Mouse (Mus musculus) CH12.LX (cell line): ENCODE results near the gene Rbfox1. TPM values are rescaled to one million over a fixed set of nuclear protein-coding genes. Genes with fewer than 3 reads are reported as not detected.

Experiments used
- DNase-seq: peaks from one replicate; pipeline ENCODE4 v3.0.0-alpha.2; 2013; ENCODE audit errors: extremely low read depth
- H3K27ac ChIP-seq: 2 replicates; pipeline ENCODE4 v1.5.1; 2012; ENCODE audit warnings: low read depth, mild to moderate bottlenecking, control low read depth, moderate library complexity; ENCODE audit not compliant: insufficient read depth
- H3K27me3 ChIP-seq: replicated peaks from 2 replicates; pipeline ENCODE3; 2012; ENCODE audit warnings: inconsistent platforms
- H3K36me3 ChIP-seq, 2 experiments: replicated peaks in 1 of 2; 2 replicates each; pipeline versions ENCODE3 to v1.6.1; 2012; ENCODE audit warnings: inconsistent platforms in 1 of 2, low read length in 1 of 2, mild to moderate bottlenecking in 1 of 2, mixed read lengths in 1 of 2, moderate library complexity in 1 of 2; ENCODE audit not compliant: control insufficient read depth in 1 of 2, insufficient read depth in 1 of 2
- H3K4me1 ChIP-seq, 2 experiments: 2 replicates each; pipeline ENCODE4 v1.6.1; 2012; ENCODE audit warnings: inconsistent platforms in 1 of 2, moderate library complexity in 1 of 2; ENCODE audit not compliant: insufficient read depth in 2 of 2, control insufficient read depth in 1 of 2
- H3K4me2 ChIP-seq: 2 replicates; pipeline ENCODE4 v1.6.1; 2012; ENCODE audit warnings: low read depth, mild to moderate bottlenecking, control low read depth; ENCODE audit not compliant: poor library complexity, insufficient read depth, severe bottlenecking
- H3K4me3 ChIP-seq, 3 experiments: fragments of 150-350 bp in 1 of 3; sonication (generic) in 1 of 3; replicated peaks in 1 of 3; 2 replicates each; pipeline versions ENCODE3 to v1.5.1; 2011 to 2012; ENCODE audit warnings: low read depth in 2 of 3, low read length in 2 of 3, mild to moderate bottlenecking in 2 of 3, moderate library complexity in 2 of 3, control low read depth in 1 of 3, improper control_type of control experiment in 1 of 3, inconsistent platforms in 1 of 3, mixed read lengths in 1 of 3; ENCODE audit not compliant: poor library complexity in 1 of 3
- H3K79me2 ChIP-seq: replicated peaks from 2 replicates; pipeline ENCODE4 v1.6.1; 2012; ENCODE audit warnings: mild to moderate bottlenecking, moderate library complexity; ENCODE audit not compliant: control insufficient read depth, poor library complexity, insufficient read depth, severe bottlenecking; ENCODE audit errors: extremely low read depth
- H3K9ac ChIP-seq: 2 replicates; pipeline ENCODE4 v1.6.1; 2012; ENCODE audit warnings: low read depth, mild to moderate bottlenecking, control low read depth, moderate library complexity; ENCODE audit not compliant: insufficient read depth
- H3K9me3 ChIP-seq: replicated peaks from 2 replicates; pipeline ENCODE3; 2012; ENCODE audit warnings: low read length, inconsistent platforms, mixed read lengths
- CTCF ChIP-seq, 2 experiments: IDR thresholded peaks in 1 of 2; conservative IDR thresholded peaks in 1 of 2; 2 replicates each; pipeline ENCODE4 v1.5.1; 2011 to 2012; ENCODE audit warnings: low read depth in 2 of 2, low read length in 2 of 2, improper control_type of control experiment in 1 of 2, inconsistent platforms in 1 of 2, mild to moderate bottlenecking in 1 of 2, moderate library complexity in 1 of 2
- E2F4 ChIP-seq: IDR thresholded peaks from 2 replicates; pipeline ENCODE4 v1.6.1; 2011; ENCODE audit warnings: low read depth, low read length, improper control_type of control experiment; ENCODE audit not compliant: insufficient replicate concordance
- ELF1 ChIP-seq: IDR thresholded peaks from 2 replicates; pipeline ENCODE4 v1.6.1; 2014; ENCODE audit warnings: low read depth, mild to moderate bottlenecking, inconsistent platforms, low read length, improper control_type of control experiment
- EP300 ChIP-seq: IDR thresholded peaks from 2 replicates; pipeline ENCODE4 v1.6.1; 2011; ENCODE audit warnings: low read length, improper control_type of control experiment
- GABPA ChIP-seq: IDR thresholded peaks from 2 replicates; pipeline ENCODE4 v1.6.1; 2012; ENCODE audit warnings: low read depth, low read length, improper control_type of control experiment, inconsistent platforms; ENCODE audit not compliant: insufficient replicate concordance
- JUN ChIP-seq: IDR thresholded peaks from 2 replicates; pipeline ENCODE4 v1.6.1; 2011; ENCODE audit warnings: low read depth, mild to moderate bottlenecking, low read length, improper control_type of control experiment, moderate library complexity; ENCODE audit not compliant: insufficient read depth
- JUND ChIP-seq: conservative IDR thresholded peaks from 2 replicates; pipeline ENCODE4 v1.6.1; 2011; ENCODE audit warnings: low read depth, low read length, improper control_type of control experiment
- KAT2A ChIP-seq: IDR thresholded peaks from 2 replicates; pipeline ENCODE4 v1.6.1; 2012; ENCODE audit warnings: low read length, improper control_type of control experiment, inconsistent platforms; ENCODE audit not compliant: insufficient replicate concordance
- MAFK ChIP-seq: IDR thresholded peaks from 2 replicates; pipeline ENCODE4 v1.6.1; 2011; ENCODE audit warnings: low read length, improper control_type of control experiment; ENCODE audit not compliant: insufficient replicate concordance
- MAZ ChIP-seq: IDR thresholded peaks from 2 replicates; pipeline ENCODE4 v1.6.1; 2012; ENCODE audit warnings: low read depth, mild to moderate bottlenecking, inconsistent platforms, low read length, improper control_type of control experiment, moderate library complexity
- MYC ChIP-seq: IDR thresholded peaks from 2 replicates; pipeline ENCODE4 v1.6.1; 2011; ENCODE audit warnings: low read depth, mild to moderate bottlenecking, improper control_type of control experiment, low read length
- NRF1 ChIP-seq: IDR thresholded peaks from 2 replicates; pipeline ENCODE4 v1.6.1; 2014; ENCODE audit warnings: low read depth, mild to moderate bottlenecking, inconsistent platforms, low read length, improper control_type of control experiment, moderate library complexity
- PAX5 ChIP-seq: IDR thresholded peaks from 2 replicates; pipeline ENCODE4 v1.6.1; 2012; ENCODE audit warnings: low read length, inconsistent platforms, mixed read lengths
- RCOR1 ChIP-seq: conservative IDR thresholded peaks from 2 replicates; pipeline ENCODE4 v1.6.1; 2012; ENCODE audit warnings: low read depth, mild to moderate bottlenecking, inconsistent platforms, low read length, improper control_type of control experiment
- SMC3 ChIP-seq: IDR thresholded peaks from 2 replicates; pipeline ENCODE4 v1.6.1; 2011; ENCODE audit warnings: low read depth, low read length, improper control_type of control experiment
- UBTF ChIP-seq: IDR thresholded peaks from 2 replicates; pipeline ENCODE4 v1.6.1; 2012; ENCODE audit warnings: low read depth, mild to moderate bottlenecking, inconsistent platforms, low read length, improper control_type of control experiment, moderate library complexity
- ZMIZ1 ChIP-seq: IDR thresholded peaks from 2 replicates; pipeline ENCODE4 v1.6.1; 2012; ENCODE audit warnings: low read depth, mild to moderate bottlenecking, inconsistent platforms, low read length, improper control_type of control experiment
- ZNF384 ChIP-seq: IDR thresholded peaks from 2 replicates; pipeline ENCODE4 v1.6.1; 2012; ENCODE audit warnings: low read depth, low read length, improper control_type of control experiment, inconsistent platforms
- dilution Hi-C: fragments of 300-500 bp; cut with MboI; formaldehyde crosslinking; loops from 2 replicates; pipeline ENCODE4 v1.14.3; 2020; ENCODE audit warnings: low sequenced_read_pairs; ENCODE audit not compliant: extremely low pct_unique_long_range_greater_than_20kb, extremely low pct_ligation_motif_present
- in situ Hi-C: fragments of 300-500 bp; cut with MboI; formaldehyde crosslinking; loops from 3 replicates; pipeline ENCODE4 v1.14.3; 2019; ENCODE audit warnings: low sequenced_read_pairs, low pct_ligation_motif_present, low pct_unique_long_range_greater_than_20kb, mixed read lengths
- polyA plus RNA-seq: library from polyadenylated mRNA; unstranded; fragments of >175 nt; gene quantifications from 2 replicates; pipeline ENCODE4 v1.2.1, GENCODE M21; 2012; ENCODE audit warnings: low read depth; ENCODE audit not compliant: insufficient read length
- total RNA-seq, 2 experiments: library from RNA; depleted of rRNA; stranded (reverse); fragments of 300-350 nt in 1 of 2; fragments of >200 nt in 1 of 2; gene quantifications; 2 replicates each; pipeline ENCODE4 v1.2.3; 2012 to 2014

The Rbfox1 gene
- total and polyA plus RNA-seq, 3 experiments, result not detected

GRCm38 (mm10) chr16:7062512-7062911, 1177.4 kb downstream of the Rbfox1 start:
- Histone ChIP-seq H3K4me2 (no peak overlapping the region), H3K4me1 (no peaks in the 10 kb centered on the region), H3K4me3 (no peak overlapping the region), H3K36me3 (no peaks in the 10 kb centered on the region), H3K9ac (no peak overlapping the region), H3K9me3 (peaks cover 76% of the 10 kb centered on the region), H3K27ac (no peak overlapping the region), H3K27me3 (no peaks in the 10 kb centered on the region), H3K79me2 (no peaks in the 10 kb centered on the region)
- TF ChIP-seq MAZ (no peak), JUN (no peak), ELF1 (no peak), MYC (no peak), MAFK (no peak), ZMIZ1 (no peak), SMC3 (no peak)
- DNase-seq, result no peak
- dilution Hi-C loops, result no loop called here
- in situ Hi-C loops, result no loop called here

- Histone ChIP-seq H3K79me2 (no peaks in the 10 kb centered on the region), H3K4me1 (no peaks in the 10 kb centered on the region), H3K27ac (no peak overlapping the region), H3K36me3 (no peaks in the 10 kb centered on the region), H3K9ac (no peak overlapping the region), H3K9me3 (peaks cover 80% of the 10 kb centered on the region), H3K4me3 (no peak overlapping the region), H3K27me3 (no peaks in the 10 kb centered on the region), H3K4me2 (no peak overlapping the region)
- dilution Hi-C loops, result no loop called here
- in situ Hi-C loops, result no loop called here
- no peak for DNase-seq
- TF ChIP-seq E2F4 (no peak), EP300 (no peak), UBTF (no peak), PAX5 (no peak), RCOR1 (no peak), NRF1 (no peak), CTCF (conservative IDR thresholded peaks at IDR 0.05 in 1 of 2, IDR thresholded peaks at IDR 0.05 in 1 of 2; ENCODE audit: low read depth in 2 of 2, low read length in 2 of 2) (no peak), JUND (no peak), ZNF384 (no peak), GABPA (no peak), KAT2A (no peak), MAFK (no peak)
These were observed 1182.0 kb downstream of the Rbfox1 start for GRCm38 (mm10) chr16:7067109-7067508.
